21 mouse cellular contexts compared by ENCODE assay signal in genomic region chr6:146124479-146124878, GRCm38 (mm10).
DNase-seq lines count a peak whose midpoint lies in the region; ATAC-seq and TF ChIP-seq lines count a peak whose summit lies in the region.
"Had no signal": no experiment of that assay in that cellular context is flagged by ENCODE, and none has a peak within 500 bp of the region (broad histone marks: within the 10 kb centered on the region; RNA-seq: fewer than 3 reads in every experiment).

No protein-coding gene starts in this region.

- H3K9me3 ChIP-seq in heart, postnatal 0 days (replicated peaks; ENCODE audit: control insufficient read depth, low read length) = no peaks in the 10 kb centered on the region
- H3K9me3 ChIP-seq in heart, embryonic 11.5 days (replicated peaks; ENCODE audit: control insufficient read depth, low read length) = no peaks in the 10 kb centered on the region
- H3K9me3 ChIP-seq in limb, embryonic 10.5 days (replicated peaks) = no peaks in the 10 kb centered on the region
- H3K9me3 ChIP-seq: heart, embryonic 13.5 days; midbrain, embryonic 12.5 days had no signal

- TF ChIP-seq EP300 in heart, postnatal 0 days (IDR thresholded peaks at IDR 0.05; ENCODE audit: low read depth) = no peak

- WGBS in cerebellum, adult 2 months = 68% methylated on average over 3 of the region's 3 CpGs
- WGBS in heart, postnatal 0 days = 64% methylated on average over 3 of the region's 3 CpGs
- 61% methylated on average over 3 of the region's 3 CpGs for WGBS in heart, embryonic 11.5 days (ENCODE audit: insufficient replicate concordance)
- WGBS in limb, embryonic 10.5 days = 89% methylated on average over 3 of the region's 3 CpGs

- H3K27me3 ChIP-seq in cerebellum, adult 2 months (ENCODE audit: control insufficient read depth, insufficient read depth, low read length) = no peaks in the 10 kb centered on the region
- H3K27me3 ChIP-seq in heart, postnatal 0 days (ENCODE audit: control insufficient read depth, insufficient read depth, low read length) = no peaks in the 10 kb centered on the region
- H3K27me3 ChIP-seq in heart, embryonic 11.5 days (ENCODE audit: control insufficient read depth, insufficient read depth, low read length) = no peaks in the 10 kb centered on the region
- no peaks in the 10 kb centered on the region for H3K27me3 ChIP-seq in limb, embryonic 10.5 days (ENCODE audit: low read depth, poor library complexity, severe bottlenecking)
- H3K27me3 ChIP-seq: heart, embryonic 13.5 days; midbrain, embryonic 12.5 days had no signal

- no peak for TF ChIP-seq CTCF in cerebellum, adult 2 months (IDR thresholded peaks at IDR 0.05; ENCODE audit: borderline replicate concordance, insufficient read depth, low read depth, low read length)
- no peak for TF ChIP-seq CTCF in heart, postnatal 0 days (IDR thresholded peaks at IDR 0.05; ENCODE audit: low read depth)

- no peak overlapping the region for H3K4me2 ChIP-seq in heart, postnatal 0 days (ENCODE audit: low read depth, low read length)
- no peak overlapping the region for H3K4me2 ChIP-seq in heart, embryonic 11.5 days
- H3K4me2 ChIP-seq: heart, embryonic 13.5 days; midbrain, embryonic 12.5 days had no signal

- no peak overlapping the region for H3K9ac ChIP-seq in heart, postnatal 0 days (replicated peaks; ENCODE audit: low read depth, low read length)
- H3K9ac ChIP-seq in heart, embryonic 11.5 days (ENCODE audit: low read depth, low read length) = no peak overlapping the region
- H3K9ac ChIP-seq: heart, embryonic 13.5 days; liver, embryonic 14.5 days; midbrain, embryonic 12.5 days had no signal

- ATAC-seq in heart, postnatal 0 days (ENCODE audit: insufficient read depth, low read depth) = 0 out of 2 replicates have a peak, but pooled peaks have one; percentile 27
- ATAC-seq in heart, embryonic 11.5 days (replicated peaks; ENCODE audit: insufficient number of reproducible peaks, low FRiP score, low TSS enrichment) = no peak
- ATAC-seq: CD4-positive, CD25-positive, alpha-beta regulatory T cell, adult 4 months; forebrain, embryonic 14.5 days; hindbrain, embryonic 16.5 days; lung, postnatal 0 days had no signal

- peak; percentile 14 to 32 for DNase-seq in cerebellum, adult 2 months
- no peak for DNase-seq in cerebellum, adult 9-10 months
- no peak for DNase-seq in heart, postnatal 0 days (ENCODE audit: low spot score)
- peak; percentile 16 for DNase-seq in lung, postnatal 25 days (ENCODE audit: low spot score)
- no peak for DNase-seq in lung, postnatal 14 days
- peak; percentile 12 for DNase-seq in limb, embryonic 10.5 days (ENCODE audit: low spot score)
- no peak for DNase-seq in urinary bladder, postnatal 10 days (ENCODE audit: low spot score)
- DNase-seq: gastrocnemius, postnatal 25 days; heart, postnatal 4 days; kidney, adult 18-20 months; kidney, postnatal 10 days; thymus, postnatal 25 days had no signal

- H3K36me3 ChIP-seq in heart, postnatal 0 days (replicated peaks; ENCODE audit: control insufficient read depth, insufficient read depth, low read length) = no peaks in the 10 kb centered on the region; the same call in 1 of the 2 replicates
- H3K36me3 ChIP-seq in heart, embryonic 11.5 days (ENCODE audit: control insufficient read depth, insufficient read depth, low read length) = no peaks in the 10 kb centered on the region
- no peaks in the 10 kb centered on the region for H3K36me3 ChIP-seq in limb, embryonic 10.5 days
- H3K36me3 ChIP-seq: midbrain, embryonic 12.5 days had no signal

- TF ChIP-seq POLR2A in cerebellum, adult 2 months (IDR thresholded peaks at IDR 0.05; ENCODE audit: borderline replicate concordance, insufficient read depth, low read length) = no peak

- H3K27ac ChIP-seq in cerebellum, adult 2 months (ENCODE audit: insufficient read depth, low read length) = no peak overlapping the region
- no peak overlapping the region for H3K27ac ChIP-seq in heart, postnatal 0 days (ENCODE audit: low read depth)
- no peak overlapping the region for H3K27ac ChIP-seq in heart, embryonic 11.5 days (ENCODE audit: low read depth, low read length)
- no peak overlapping the region for H3K27ac ChIP-seq in limb, embryonic 10.5 days
- H3K27ac ChIP-seq: heart, embryonic 13.5 days; liver, embryonic 14.5 days; midbrain, embryonic 12.5 days had no signal

- peaks cover 8% of the 10 kb centered on the region; the same call in 1 of the 2 replicates for H3K4me1 ChIP-seq in cerebellum, adult 2 months (ENCODE audit: control insufficient read depth, insufficient read depth, low read length)
- H3K4me1 ChIP-seq in heart, postnatal 0 days (ENCODE audit: control insufficient read depth, insufficient read depth) = peaks cover 13% of the 10 kb centered on the region; the same call in 1 of the 2 replicates
- peaks cover 10% of the 10 kb centered on the region for H3K4me1 ChIP-seq in heart, embryonic 11.5 days (ENCODE audit: control insufficient read depth, insufficient read depth, low read length)
- H3K4me1 ChIP-seq in limb, embryonic 10.5 days = no peaks in the 10 kb centered on the region
- H3K4me1 ChIP-seq: midbrain, embryonic 12.5 days had no signal

- no peak overlapping the region for H3K4me3 ChIP-seq in cerebellum, adult 2 months (replicated peaks; ENCODE audit: insufficient read depth, low read depth, low read length)
- no peak overlapping the region for H3K4me3 ChIP-seq in heart, postnatal 0 days (ENCODE audit: low read depth, low read length)
- no peak overlapping the region for H3K4me3 ChIP-seq in heart, embryonic 11.5 days (ENCODE audit: low read depth, low read length)
- no peak overlapping the region for H3K4me3 ChIP-seq in limb, embryonic 10.5 days
- H3K4me3 ChIP-seq: erythroblast, embryonic 14.5 days; heart, embryonic 13.5 days; midbrain, embryonic 12.5 days had no signal

Comparison
In these comparisons a context has a peak if more than half of its experiments do, and no peak if none do; other contexts are left out.
1. DNase-seq: peak in cerebellum, adult 2 months (2 of 2), lung, postnatal 25 days (single experiment) and limb, embryonic 10.5 days (single experiment); none in cerebellum, adult 9-10 months (single experiment), heart, postnatal 0 days (single experiment), lung, postnatal 14 days (single experiment) and urinary bladder, postnatal 10 days (single experiment).